ENCODE assay signal across 8 mouse cellular contexts in genomic region chr5:137348482-137349383, GRCm38 (mm10). TPM values are rescaled to one million over a fixed set of nuclear protein-coding genes. Genes with fewer than 3 reads are reported as not detected.
A peak's percentile ranks its signal among the peaks of the same experiment; 100 is the strongest.
DNase-seq lines count a peak whose midpoint lies in the region; ATAC-seq lines count a peak whose summit lies in the region.

No protein-coding gene starts in this region.

- peak overlapping the region; percentile 21; the same call in 1 of the 2 replicates for H3K27ac ChIP-seq in forebrain, embryonic 13.5 days
- peak overlapping the region; percentile 98 for H3K27ac ChIP-seq in limb, embryonic 10.5 days
- H3K27ac ChIP-seq in midbrain, embryonic 12.5 days (replicated peaks) = peak overlapping the region; percentile 79

- peaks cover 52% of the 10 kb centered on the region for H3K4me1 ChIP-seq in forebrain, embryonic 13.5 days
- H3K4me1 ChIP-seq in limb, embryonic 10.5 days = peaks cover 66% of the 10 kb centered on the region
- peaks cover 41% of the 10 kb centered on the region for H3K4me1 ChIP-seq in midbrain, embryonic 12.5 days

- peak; percentile 9 for ATAC-seq in forebrain, embryonic 13.5 days
- no peak for ATAC-seq in midbrain, embryonic 12.5 days (ENCODE audit: low FRiP score, low read depth)

- peak; percentile 83 for DNase-seq in adrenal gland, postnatal 10 days
- DNase-seq in heart, postnatal 36 days = peak; percentile 77
- DNase-seq in limb, embryonic 10.5 days (ENCODE audit: low spot score) = peak; percentile 76
- DNase-seq in thymus, postnatal 0 days (ENCODE audit: low spot score) = no peak
- no peak for DNase-seq in left cerebral cortex, adult 11 months (ENCODE audit: low spot score)
- DNase-seq in left cerebral cortex, adult 8-10 months (ENCODE audit: low spot score in 2 of 2) = no peak

- H3K4me3 ChIP-seq in forebrain, embryonic 13.5 days = peak overlapping the region; percentile 73
- peak overlapping the region; percentile 97 for H3K4me3 ChIP-seq in limb, embryonic 10.5 days
- H3K4me3 ChIP-seq in midbrain, embryonic 12.5 days = peak overlapping the region; percentile 76

- intact Hi-C loops in heart, postnatal 36 days (cut with DNase I) = loop anchor here (1.0 kb wide), 1 partner anchor 9 kb away; no protein-coding TSS in a partner anchor

- H3K9me3 ChIP-seq in forebrain, embryonic 13.5 days (replicated peaks) = no peaks in the 10 kb centered on the region
- H3K9me3 ChIP-seq in limb, embryonic 10.5 days (replicated peaks) = no peaks in the 10 kb centered on the region
- no peaks in the 10 kb centered on the region for H3K9me3 ChIP-seq in midbrain, embryonic 12.5 days

- H3K27me3 ChIP-seq in forebrain, embryonic 13.5 days = peaks cover 8% of the 10 kb centered on the region
- no peaks in the 10 kb centered on the region for H3K27me3 ChIP-seq in limb, embryonic 10.5 days (ENCODE audit: low read depth, poor library complexity, severe bottlenecking)
- H3K27me3 ChIP-seq in midbrain, embryonic 12.5 days = peaks cover 4% of the 10 kb centered on the region; the same call in 1 of the 2 replicates

- peaks cover 3% of the 10 kb centered on the region for H3K36me3 ChIP-seq in forebrain, embryonic 13.5 days (ENCODE audit: poor library complexity, severe bottlenecking)
- peaks cover 15% of the 10 kb centered on the region for H3K36me3 ChIP-seq in limb, embryonic 10.5 days
- H3K36me3 ChIP-seq in midbrain, embryonic 12.5 days = peaks cover 4% of the 10 kb centered on the region

- peak overlapping the region; percentile 93 for H3K4me2 ChIP-seq in forebrain, embryonic 13.5 days
- peak overlapping the region; percentile 81 for H3K4me2 ChIP-seq in midbrain, embryonic 12.5 days (replicated peaks)

- H3K9ac ChIP-seq in forebrain, embryonic 13.5 days = peak overlapping the region; percentile 89
- H3K9ac ChIP-seq in midbrain, embryonic 12.5 days (replicated peaks) = peak overlapping the region; percentile 94

- under 1% methylated on average over 33 of the region's 33 CpGs for WGBS in forebrain, embryonic 13.5 days
- WGBS in limb, embryonic 10.5 days = under 1% methylated on average over 33 of the region's 33 CpGs
- under 1% methylated on average over 30 of the region's 33 CpGs for WGBS in midbrain, embryonic 12.5 days

RNA-seq across cellular contexts. Expression of gene Ephb4, which starts 1.2 kb away (rescaled TPM):
- 10 to 100 TPM; 71.9 to 73.6 TPM for total RNA-seq in adrenal gland, postnatal 10 days (2021)
- 8.6 and 10.1 TPM in 2 replicates for polyA plus RNA-seq in forebrain, embryonic 13.5 days (2015; fragmentation: Nextera tagmentation; extraction: Ambion mirVana)
- total RNA-seq in heart, postnatal 36 days (2021) = 10 to 100 TPM; 55.6 to 64.8 TPM
- 66.3 and 81.0 TPM in 2 replicates for polyA plus RNA-seq in limb, embryonic 10.5 days (2016; fragmentation: Nextera tagmentation; extraction: Ambion mirVana)
- 27.0 and 28.9 TPM in 2 replicates for polyA plus RNA-seq in midbrain, embryonic 12.5 days (2016; fragmentation: Nextera tagmentation; extraction: Ambion mirVana)
- polyA plus RNA-seq in thymus, postnatal 0 days (2015; fragmentation: Nextera tagmentation; extraction: Ambion mirVana) = 6.6 and 8.0 TPM in 2 replicates
- total RNA-seq in left cerebral cortex, adult 8-10 months (2022) = 1 to 10 TPM; 4.4 to 7.2 (median 5.2) TPM

RNA-seq across cellular contexts. Expression of gene Slc12a9, which starts 15.3 kb away (rescaled TPM):
- total RNA-seq in adrenal gland, postnatal 10 days (2021) = 10 to 100 TPM in 1 of 2 experiments, 1 to 10 TPM in 1; 9.2 to 12.6 TPM
- polyA plus RNA-seq in forebrain, embryonic 13.5 days (2015; fragmentation: Nextera tagmentation; extraction: Ambion mirVana) = 14.4 and 16.9 TPM in 2 replicates
- total RNA-seq in heart, postnatal 36 days (2021) = 1 to 10 TPM; 2.0 to 3.6 TPM
- polyA plus RNA-seq in limb, embryonic 10.5 days (2016; fragmentation: Nextera tagmentation; extraction: Ambion mirVana) = 10.4 and 10.6 TPM in 2 replicates
- polyA plus RNA-seq in midbrain, embryonic 12.5 days (2016; fragmentation: Nextera tagmentation; extraction: Ambion mirVana) = 22.7 and 22.9 TPM in 2 replicates
- polyA plus RNA-seq in thymus, postnatal 0 days (2015; fragmentation: Nextera tagmentation; extraction: Ambion mirVana) = 7.0 and 9.5 TPM in 2 replicates
- total RNA-seq in left cerebral cortex, adult 8-10 months (2022) = 10 to 100 TPM; 24.4 to 28.0 (median 26.5) TPM

RNA-seq across cellular contexts. Expression of gene Trip6, which starts 34.5 kb away (rescaled TPM):
- total RNA-seq in adrenal gland, postnatal 10 days (2021) = 10 to 100 TPM; 33.6 to 36.8 TPM
- 30.8 and 35.3 TPM in 2 replicates for polyA plus RNA-seq in forebrain, embryonic 13.5 days (2015; fragmentation: Nextera tagmentation; extraction: Ambion mirVana)
- 10 to 100 TPM; 11.1 to 14.3 TPM for total RNA-seq in heart, postnatal 36 days (2021)
- 73.4 and 75.9 TPM in 2 replicates for polyA plus RNA-seq in limb, embryonic 10.5 days (2016; fragmentation: Nextera tagmentation; extraction: Ambion mirVana)
- 34.9 and 43.3 TPM in 2 replicates for polyA plus RNA-seq in midbrain, embryonic 12.5 days (2016; fragmentation: Nextera tagmentation; extraction: Ambion mirVana)
- polyA plus RNA-seq in thymus, postnatal 0 days (2015; fragmentation: Nextera tagmentation; extraction: Ambion mirVana) = 17.1 and 17.4 TPM in 2 replicates
- total RNA-seq in left cerebral cortex, adult 8-10 months (2022) = 1 to 10 TPM; 3.9 to 7.6 (median 5.1) TPM

RNA-seq across cellular contexts. Expression of gene Srrt, which starts 41.3 kb away (rescaled TPM):
- total RNA-seq in adrenal gland, postnatal 10 days (2021) = 100 to 1,000 TPM; 130 to 173 TPM
- polyA plus RNA-seq in forebrain, embryonic 13.5 days (2015; fragmentation: Nextera tagmentation; extraction: Ambion mirVana) = 145 and 150 TPM in 2 replicates
- 10 to 100 TPM; 58.3 to 62.6 TPM for total RNA-seq in heart, postnatal 36 days (2021)
- 200 and 201 TPM in 2 replicates for polyA plus RNA-seq in limb, embryonic 10.5 days (2016; fragmentation: Nextera tagmentation; extraction: Ambion mirVana)
- 178 and 180 TPM in 2 replicates for polyA plus RNA-seq in midbrain, embryonic 12.5 days (2016; fragmentation: Nextera tagmentation; extraction: Ambion mirVana)
- polyA plus RNA-seq in thymus, postnatal 0 days (2015; fragmentation: Nextera tagmentation; extraction: Ambion mirVana) = 114 and 118 TPM in 2 replicates
- 100 to 1,000 TPM; 164 to 219 (median 188) TPM for total RNA-seq in left cerebral cortex, adult 8-10 months (2022)

RNA-seq across cellular contexts. Expression of gene Ufsp1, which starts 54.3 kb away (rescaled TPM):
- 10 to 100 TPM in 1 of 2 experiments, 1 to 10 TPM in 1; 7.6 to 11.5 TPM for total RNA-seq in adrenal gland, postnatal 10 days (2021)
- polyA plus RNA-seq in forebrain, embryonic 13.5 days (2015; fragmentation: Nextera tagmentation; extraction: Ambion mirVana) = 7.1 and 7.2 TPM in 2 replicates
- total RNA-seq in heart, postnatal 36 days (2021) = 1 to 10 TPM; 8.5 to 9.0 TPM
- polyA plus RNA-seq in limb, embryonic 10.5 days (2016; fragmentation: Nextera tagmentation; extraction: Ambion mirVana) = 8.1 and 8.5 TPM in 2 replicates
- polyA plus RNA-seq in midbrain, embryonic 12.5 days (2016; fragmentation: Nextera tagmentation; extraction: Ambion mirVana) = 7.9 and 8.0 TPM in 2 replicates
- 16.6 and 21.0 TPM in 2 replicates for polyA plus RNA-seq in thymus, postnatal 0 days (2015; fragmentation: Nextera tagmentation; extraction: Ambion mirVana)
- 10 to 100 TPM; 14.0 to 16.8 (median 16.1) TPM for total RNA-seq in left cerebral cortex, adult 8-10 months (2022)

Comparison
In these comparisons a context has a peak if more than half of its experiments do, and no peak if none do; other contexts are left out.
1. DNase-seq: peak in adrenal gland, postnatal 10 days (single experiment), heart, postnatal 36 days (2 of 2) and limb, embryonic 10.5 days (single experiment); none in thymus, postnatal 0 days (single experiment), left cerebral cortex, adult 11 months (single experiment) and left cerebral cortex, adult 8-10 months (0 of 2).
2. H3K27ac ChIP-seq: peak in every context shown above with its lines; median percentile 98 in limb, embryonic 10.5 days; 79 in midbrain, embryonic 12.5 days; 21 in forebrain, embryonic 13.5 days.
3. Peak in every context shown above with its lines, with median percentiles within 50 percentile points of each other: H3K4me3 ChIP-seq.